Mouse (Mus musculus) frontal cortex, postnatal 36 days (tissue): ENCODE measurements around the gene Sirt2.

ENCODE experiments used
- DNase-seq, 2 experiments: peaks; one replicate each; pipeline ENCODE4 v3.0.0; 2022; ENCODE audit warnings: low spot score in 2 of 2

Sirt2 gene

DNA sequence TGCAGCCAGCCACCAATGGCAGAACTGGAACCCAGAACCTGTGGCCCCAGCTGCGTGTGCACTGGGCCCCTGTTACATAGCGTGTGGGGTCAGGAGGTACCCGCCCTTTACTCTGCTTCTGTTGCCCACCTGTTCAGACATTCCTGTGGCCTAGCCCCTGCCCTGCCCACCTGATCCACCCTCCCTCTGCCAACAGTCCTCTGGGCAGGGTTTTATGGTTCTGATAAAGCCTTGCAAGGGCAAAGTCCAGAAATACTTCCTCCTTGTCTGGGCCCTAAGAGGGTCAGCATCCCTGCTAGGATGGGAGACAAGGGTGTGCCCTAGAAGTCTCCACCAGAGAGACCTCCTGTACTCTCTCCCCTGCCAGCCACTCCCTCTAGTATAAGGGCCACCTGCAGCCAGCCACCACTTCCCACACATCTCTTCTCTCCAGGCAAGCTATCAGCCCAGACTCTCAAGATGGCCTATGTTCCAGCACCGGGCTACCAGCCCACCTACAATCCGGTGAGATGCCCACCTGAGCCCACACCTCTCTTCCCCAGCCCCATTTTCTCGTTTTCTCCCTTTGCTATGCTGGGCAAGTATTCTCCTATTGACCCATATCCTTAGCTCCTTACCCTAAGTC is 67.3 kb downstream of the Sirt2 start, which contains the start of gene Lgals4:
Gene Lgals4, plus strand, starts transcription at position 132 of the 625 bp plus-strand sequence.
- DNase-seq = no peak

- no peak for DNase-seq
Measured at GRCm38 (mm10) chr7:28836936-28837335, 70.4 kb downstream of the Sirt2 start.
